Mouse (Mus musculus): ENCODE data around the gene Mpp2.

Gene Mpp2

DNA sequence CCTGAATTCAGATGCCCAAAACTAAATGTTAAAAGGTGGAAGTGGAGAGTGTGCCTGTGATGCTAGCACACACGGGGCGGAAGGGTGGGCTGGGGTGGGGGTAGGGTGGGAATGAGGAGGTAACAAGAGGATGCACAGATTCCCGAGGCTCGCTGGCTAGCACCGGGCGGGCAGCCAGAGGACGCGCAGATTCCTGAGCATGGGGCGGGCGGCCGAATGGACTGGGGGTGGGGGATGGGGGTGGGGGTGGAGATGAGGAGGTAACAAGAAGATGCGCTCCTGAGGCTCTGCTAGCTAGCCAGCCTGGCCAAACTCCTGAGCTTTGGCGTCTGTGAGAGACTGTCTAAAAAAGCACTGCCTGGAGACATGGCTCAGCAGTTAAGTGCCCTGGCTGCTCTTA is 17.9 kb downstream of the Mpp2 start:
- no peak for DNase-seq (ENCODE audit: low spot score)

- DNase-seq (ENCODE audit: low spot score), result no peak
Measured at GRCm38 (mm10) chr11:102069633-102070032, 18.7 kb downstream of the Mpp2 start.

DNA sequence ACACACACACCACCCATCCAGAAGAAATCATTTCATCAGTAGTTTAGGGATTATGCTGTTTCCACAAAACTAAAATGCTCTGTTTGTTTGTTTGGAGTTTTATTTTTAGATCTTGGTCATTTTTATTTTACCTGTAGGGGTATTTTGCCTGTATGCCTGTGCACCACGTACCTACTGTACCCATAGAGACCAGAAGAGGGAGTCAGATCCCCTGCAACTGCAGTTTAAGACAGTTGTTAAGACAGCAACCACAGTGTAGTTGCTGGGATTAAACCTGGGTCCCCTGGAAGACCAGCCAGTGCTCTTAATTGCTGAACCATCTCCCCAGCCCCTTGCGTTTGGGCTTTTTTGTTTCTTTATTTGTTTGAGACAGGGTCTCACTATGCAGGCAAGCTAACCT is 19.3 kb downstream of the Mpp2 start:
- peak; percentile 39 for DNase-seq (ENCODE audit: low spot score)

DNA sequence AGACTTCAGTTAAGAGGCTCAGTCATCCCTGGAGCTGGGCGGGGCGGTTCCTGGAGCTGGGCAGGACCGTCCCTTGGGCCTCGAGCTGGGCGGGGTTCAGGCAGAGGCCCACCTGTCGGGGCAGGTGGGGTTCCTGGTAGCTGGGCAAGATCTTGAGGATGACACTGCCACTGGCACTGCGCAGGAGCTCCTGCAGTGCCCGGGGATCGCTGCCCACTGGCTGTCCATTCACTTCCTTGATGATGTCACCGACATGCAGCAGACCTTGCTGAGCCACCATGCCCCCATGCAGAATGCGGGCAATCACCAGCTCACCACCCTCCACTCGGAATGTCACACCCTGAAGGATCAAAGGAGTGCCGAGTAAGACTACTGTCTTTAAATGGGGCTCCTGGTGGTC is 25.2 kb downstream of the Mpp2 start:
- no peak for DNase-seq (ENCODE audit: low spot score)

GRCm38 (mm10) chr11:102061941-102062473 is 26.3 kb downstream of the Mpp2 start:
- no peak for DNase-seq (ENCODE audit: low spot score)

GRCm38 (mm10) chr11:102061236-102061940 is 26.9 kb downstream of the Mpp2 start:
- peak; percentile 65 for DNase-seq (ENCODE audit: low spot score)

DNA sequence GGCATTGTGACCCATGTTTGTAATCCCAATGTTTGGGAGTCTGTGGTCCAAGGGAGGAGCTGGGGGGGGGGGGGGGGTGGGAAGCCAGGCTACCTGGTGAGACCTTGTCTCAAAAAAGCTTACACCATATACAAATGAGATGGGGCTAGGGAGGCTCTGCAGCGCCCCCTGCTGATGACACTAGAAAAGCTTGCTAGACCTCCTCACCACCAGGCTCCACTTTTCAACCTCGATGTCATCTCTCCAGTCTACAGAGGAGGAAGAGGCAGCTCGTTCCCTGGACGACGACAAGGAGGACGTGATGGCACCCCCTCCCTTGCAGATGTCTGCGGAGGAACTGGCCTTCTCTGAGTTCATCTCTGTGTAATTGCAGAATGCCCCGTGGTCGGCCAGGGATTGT is 34.5 kb downstream of the Mpp2 start:
- DNase-seq (ENCODE audit: low spot score), result peak; percentile 46

- no peak for DNase-seq (ENCODE audit: low spot score)
Measured at GRCm38 (mm10) chr11:102053183-102053582, 35.1 kb downstream of the Mpp2 start.

DNA sequence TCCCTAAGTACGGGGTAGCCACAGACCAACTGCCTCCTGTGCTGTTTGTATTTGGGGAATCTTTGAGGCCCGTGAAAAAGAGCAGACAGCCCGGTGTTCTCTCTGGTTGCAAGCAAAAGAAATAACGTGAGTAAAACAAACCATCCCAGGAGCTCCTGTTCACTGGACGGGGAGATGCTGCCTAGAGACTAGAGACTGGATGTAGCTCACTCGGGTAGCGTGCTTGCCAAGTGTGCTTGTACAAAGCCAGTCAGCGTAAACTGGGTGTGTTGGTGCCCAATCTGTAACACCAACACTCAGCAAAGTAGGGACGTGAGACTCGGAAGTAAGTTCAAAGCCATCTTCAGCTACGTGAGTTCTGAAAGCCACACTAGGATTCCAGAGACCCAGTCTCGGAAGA is 35.6 kb downstream of the Mpp2 start:
- no peak for DNase-seq (ENCODE audit: low spot score)

- DNase-seq (ENCODE audit: low spot score), result no peak
Measured at GRCm38 (mm10) chr11:102051954-102052353, 36.4 kb downstream of the Mpp2 start.

DNA sequence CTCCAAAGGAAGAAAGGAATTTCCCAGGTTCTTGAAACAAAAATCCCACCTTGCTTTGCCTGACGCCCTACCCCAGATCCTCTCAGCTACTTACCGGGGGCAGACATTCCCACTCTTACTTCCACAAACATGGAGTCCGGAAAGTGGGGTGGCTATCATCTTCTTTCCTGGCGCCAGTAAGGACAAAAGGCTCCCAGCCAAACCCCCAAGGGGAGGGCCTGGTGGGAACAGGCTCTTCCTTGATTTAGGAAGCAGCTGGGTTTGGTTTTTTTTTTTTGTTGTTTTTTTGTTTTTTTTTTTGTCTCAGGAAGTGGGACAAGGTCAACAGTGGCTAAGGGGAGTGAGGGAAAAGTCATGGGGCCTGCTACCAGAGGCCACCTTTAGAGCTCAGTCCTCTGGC is 36.8 kb downstream of the Mpp2 start:
- DNase-seq (ENCODE audit: low spot score), result no peak

DNA sequence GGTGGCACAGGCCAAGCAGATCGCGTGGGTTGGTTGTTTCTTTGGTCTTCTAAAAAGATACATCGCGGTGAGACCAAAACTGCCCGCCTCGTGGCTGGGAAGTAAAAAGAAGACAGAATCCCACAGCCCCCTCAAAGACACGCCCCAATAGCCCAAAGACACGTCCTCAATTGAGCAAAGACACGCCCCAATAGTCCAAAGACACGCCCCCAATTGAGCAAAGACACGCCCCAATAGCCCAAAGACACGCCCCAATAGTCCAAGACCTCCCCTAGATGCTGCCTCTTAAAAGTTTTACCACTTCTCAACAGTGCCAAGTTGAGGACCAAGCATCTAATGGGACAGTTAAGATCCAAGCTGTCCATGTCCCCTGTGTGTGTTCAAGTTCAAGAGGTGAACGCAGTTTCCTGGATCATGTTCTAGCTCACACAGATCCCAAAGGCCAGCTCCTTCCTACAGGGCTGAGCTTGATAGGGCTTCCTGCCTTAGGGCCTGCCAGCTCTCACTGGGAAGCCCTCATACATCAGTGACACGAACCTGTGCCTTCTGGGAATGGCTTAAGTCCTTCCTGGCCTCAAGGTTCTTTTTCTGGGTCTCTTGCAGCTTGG is 38.3 kb downstream of the Mpp2 start:
- no peak for DNase-seq (ENCODE audit: low spot score)

DNA sequence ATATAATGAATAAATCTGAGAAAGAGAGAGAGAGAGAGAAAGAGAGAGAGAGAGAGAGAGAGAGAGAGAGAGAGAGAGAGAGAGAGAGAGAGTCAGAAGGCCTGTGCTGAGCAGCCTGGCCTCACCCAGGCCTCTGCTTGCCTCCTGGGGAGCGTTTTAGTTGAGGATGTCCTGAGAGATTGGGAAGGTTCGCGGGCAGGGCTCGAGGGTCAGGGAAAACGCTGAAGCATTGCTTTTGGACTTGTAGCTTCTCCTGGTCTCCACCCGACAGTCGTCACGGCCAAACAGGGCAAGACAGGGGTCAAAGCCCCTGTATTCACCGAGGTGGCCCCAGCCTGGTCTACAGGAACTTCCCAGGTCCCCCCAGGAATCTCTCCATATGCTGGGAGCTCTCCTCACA is 41.7 kb downstream of the Mpp2 start:
- DNase-seq (ENCODE audit: low spot score), result no peak

GRCm38 (mm10) chr11:102044691-102045212 is 43.6 kb downstream of the Mpp2 start:
- no peak for DNase-seq (ENCODE audit: low spot score)

DNA sequence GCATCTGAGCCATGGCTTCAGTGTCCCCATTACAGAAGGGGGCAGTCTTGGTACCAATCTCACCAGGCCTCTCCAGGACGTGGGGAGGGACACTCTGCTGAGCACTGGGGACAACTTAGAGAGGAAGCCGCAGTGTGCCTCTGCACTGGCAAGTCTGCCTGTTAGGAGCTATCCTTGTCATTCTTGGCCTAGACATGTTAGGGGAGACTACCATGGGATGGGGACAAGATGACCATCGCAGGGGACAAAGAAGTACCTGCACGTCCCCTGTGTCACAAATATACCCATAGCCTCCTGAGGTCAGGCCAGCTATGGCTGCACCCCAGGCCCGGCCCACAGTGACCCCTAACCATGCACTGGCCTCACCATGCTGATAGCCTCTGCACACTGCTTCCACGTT is 44.9 kb downstream of the Mpp2 start:
- DNase-seq (ENCODE audit: low spot score), result no peak

DNA sequence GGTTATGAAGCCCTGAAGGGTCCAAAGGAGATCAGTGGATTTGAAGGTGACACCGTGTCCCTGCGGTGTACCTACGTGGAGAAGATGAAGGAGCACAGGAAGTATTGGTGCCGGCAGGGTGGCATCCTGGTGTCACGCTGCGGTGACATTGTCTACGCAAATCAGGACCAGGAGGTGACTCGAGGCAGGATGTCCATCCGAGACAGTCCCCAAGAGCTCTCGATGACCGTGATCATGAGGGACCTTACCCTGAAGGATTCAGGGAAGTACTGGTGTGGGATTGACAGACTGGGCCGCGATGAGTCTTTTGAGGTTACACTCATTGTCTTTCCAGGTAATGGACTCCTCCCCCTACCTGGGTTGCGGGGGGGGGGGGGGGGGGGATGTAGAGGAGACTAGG is 45.3 kb downstream of the Mpp2 start:
- no peak for DNase-seq (ENCODE audit: low spot score)

DNA sequence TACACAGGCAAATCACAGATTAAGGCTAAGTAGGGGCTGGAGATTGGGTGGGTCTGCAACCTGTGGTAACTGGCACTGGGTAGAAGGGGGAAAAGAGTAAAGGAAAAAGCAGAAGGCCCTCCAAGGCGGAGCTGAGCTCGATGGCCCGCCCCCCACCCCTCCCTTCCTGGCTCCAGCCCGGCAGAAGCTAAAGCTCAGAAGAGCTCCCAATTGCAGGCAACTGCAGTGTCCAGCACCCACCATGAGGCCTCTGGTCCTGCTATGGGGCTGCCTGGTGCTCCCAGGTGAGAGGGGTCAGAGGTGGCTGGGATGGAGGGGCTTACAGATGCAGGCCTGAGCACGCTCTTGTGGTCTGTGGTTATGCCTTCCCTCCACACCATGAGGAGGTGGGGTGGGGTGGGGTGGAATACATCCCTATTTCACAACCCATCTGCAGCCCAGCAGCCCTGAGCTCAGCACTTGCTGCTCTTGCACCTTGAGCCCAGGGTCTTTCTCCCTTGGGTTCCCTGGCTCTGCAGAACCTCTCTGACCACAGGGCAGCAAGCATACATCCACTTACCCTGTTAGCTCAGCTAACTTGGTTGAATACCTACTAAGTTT is 46.9 kb downstream of the Mpp2 start, which contains the start of gene Cd300lg:
TSS of gene Cd300lg (plus strand) at position 160 of the 600 bp plus-strand sequence.
- DNase-seq (ENCODE audit: low spot score), result no peak

- no peak for DNase-seq (ENCODE audit: low spot score)
Measured at GRCm38 (mm10) chr11:102040646-102041045, 47.7 kb downstream of the Mpp2 start.

DNA sequence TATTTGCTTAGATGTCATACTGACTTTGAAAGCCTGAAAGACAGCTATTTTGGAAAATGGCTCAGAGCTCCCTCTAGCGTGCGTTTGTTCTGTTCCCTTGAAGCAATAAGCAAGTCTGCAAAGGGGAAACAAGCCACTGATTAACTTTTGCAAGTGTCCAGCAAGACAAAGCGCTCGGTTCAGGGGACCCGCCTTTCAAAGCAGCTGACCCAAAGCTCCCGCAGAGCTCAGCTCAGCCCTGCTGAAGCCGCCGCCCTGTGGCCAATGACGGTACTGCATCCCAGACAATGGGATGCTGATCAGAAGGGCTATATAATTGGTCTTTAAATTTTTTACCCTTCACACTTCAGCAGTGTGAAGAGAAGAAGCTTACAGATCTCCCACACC is 48.2 kb downstream of the Mpp2 start:
- peak; percentile 94 for DNase-seq (ENCODE audit: low spot score)

GRCm38 (mm10) chr11:102039487-102040137 is 48.7 kb downstream of the Mpp2 start:
- no peak for DNase-seq (ENCODE audit: low spot score)

GRCm38 (mm10) chr11:102037789-102038188 is 50.5 kb downstream of the Mpp2 start:
- DNase-seq (ENCODE audit: low spot score), result no peak

- no peak for DNase-seq (ENCODE audit: low spot score)
Measured at GRCm38 (mm10) chr11:102036336-102036735, 52.0 kb downstream of the Mpp2 start.

Data from MN1 (cell line).